Mouse (Mus musculus) liver, embryonic 11.5 days (tissue): ENCODE results near the gene Dus3l. TPM values are rescaled to one million over a fixed set of nuclear protein-coding genes. Genes with fewer than 3 reads are reported as not detected.
A peak's percentile ranks its signal among the peaks of the same experiment; 100 is the strongest.

Experiments used
- ATAC-seq: fragments of 200-750 bp; cut with Nextera tagmentation; replicated peaks from 2 replicates; pipeline ENCODE4 v1.8.0; 2017; ENCODE audit warnings: moderate number of reproducible peaks, mild to moderate bottlenecking, moderate TSS enrichment, moderate library complexity; ENCODE audit not compliant: low FRiP score
- DNase-seq: peaks from one replicate; pipeline ENCODE4 v3.0.0-alpha.2; 2017; ENCODE audit warnings: low spot score
- H3K27ac ChIP-seq: fragments of 300-500 bp; sonication (generic); 2 replicates; pipeline ENCODE4 v1.5.1; 2014; ENCODE audit warnings: mild to moderate bottlenecking, low read depth, low read length, control low read depth
- H3K27me3 ChIP-seq: fragments of 300-500 bp; sonication (generic); replicated peaks from 2 replicates; pipeline ENCODE4 v1.6.1; 2014; ENCODE audit warnings: low read length, mixed read lengths; ENCODE audit not compliant: control insufficient read depth, insufficient read depth
- H3K36me3 ChIP-seq: fragments of 300-500 bp; sonication (generic); 2 replicates; pipeline ENCODE4 v1.6.1; 2014; ENCODE audit warnings: mild to moderate bottlenecking, low read length, moderate library complexity, mixed read lengths; ENCODE audit not compliant: control insufficient read depth, insufficient read depth
- H3K4me1 ChIP-seq: fragments of 300-500 bp; sonication (generic); replicated peaks from 2 replicates; pipeline ENCODE4 v1.6.1; 2014; ENCODE audit warnings: low read length, mixed read lengths; ENCODE audit not compliant: control insufficient read depth, insufficient read depth
- H3K4me2 ChIP-seq: fragments of 300-500 bp; sonication (generic); 2 replicates; pipeline ENCODE4 v1.6.1; 2014; ENCODE audit warnings: mild to moderate bottlenecking, control low read depth, moderate library complexity
- H3K4me3 ChIP-seq: fragments of 300-500 bp; sonication (generic); 2 replicates; pipeline ENCODE4 v1.5.1; 2014; ENCODE audit warnings: low read depth, low read length, control low read depth
- H3K9ac ChIP-seq: fragments of 300-500 bp; sonication (generic); 2 replicates; pipeline ENCODE4 v1.6.1; 2014; ENCODE audit warnings: low read depth, low read length, control low read depth
- H3K9me3 ChIP-seq: fragments of 300-500 bp; sonication (generic); 2 replicates; pipeline ENCODE4 v1.6.1; 2016; ENCODE audit warnings: low read length, inconsistent platforms, mixed read lengths; ENCODE audit not compliant: control insufficient read depth
- whole genome bisulfite sequencing: fragments of 180-500 bp; shearing (Covaris S2); extraction: QIAGEN DNeasy Blood & Tissue Kit; methylation state at CpG from one replicate; pipeline ENCODE4 v1.1.7; 2014; 5-methylcytosine and 5-hydroxymethylcytosine counted together
- polyA plus RNA-seq: library from polyadenylated mRNA; unstranded; fragments of >200 nt; fragmentation: Nextera tagmentation; extraction: Ambion mirVana; gene quantifications from 2 replicates; pipeline ENCODE4 v1.2.1, GENCODE M21; 2014

The Dus3l gene
- polyA plus RNA-seq, 1 experiment from 2014 or later, result 34.5 TPM

GRCm38 (mm10) chr17:56815057-56815345 is 50.4 kb downstream of the Dus3l start:
- no peak overlapping the region for H3K4me2 ChIP-seq
- H3K9me3 ChIP-seq, result no peaks in the 10 kb centered on the region
- peaks cover 2% of the 10 kb centered on the region; the same call in 1 of the 2 replicates for H3K27me3 ChIP-seq
- no peak for ATAC-seq
- no peak overlapping the region for H3K4me3 ChIP-seq
- H3K27ac ChIP-seq, result no peak overlapping the region
- H3K4me1 ChIP-seq, result 0 out of 2 replicates have a peak, but pooled peaks cover 10% of the 10 kb centered on the region
- H3K9ac ChIP-seq, result no peak overlapping the region
- no peaks in the 10 kb centered on the region for H3K36me3 ChIP-seq
- WGBS, result 79% methylated on average over 3 of the region's 3 CpGs
- DNase-seq, result no peak

GRCm38 (mm10) chr17:56818067-56818636 is 53.6 kb downstream of the Dus3l start:
- H3K4me2 ChIP-seq, result peak overlapping the region; percentile 44
- ATAC-seq (peak; percentile 70), DNase-seq (no peak)
- peaks cover 2% of the 10 kb centered on the region; the same call in 1 of the 2 replicates for H3K27me3 ChIP-seq
- peak overlapping the region; percentile 18; the same call in 1 of the 2 replicates for H3K9ac ChIP-seq
- H3K9me3 ChIP-seq, result no peaks in the 10 kb centered on the region
- H3K27ac ChIP-seq, result no peak overlapping the region
- 29% methylated on average over 11 of the region's 11 CpGs for WGBS
- H3K36me3 ChIP-seq, result no peaks in the 10 kb centered on the region
- H3K4me1 ChIP-seq, result 0 out of 2 replicates have a peak, but pooled peaks cover 3% of the 10 kb centered on the region
- peak overlapping the region; percentile 20; the same call in 1 of the 2 replicates for H3K4me3 ChIP-seq

- Histone ChIP-seq H3K4me1 (0 out of 2 replicates have a peak, but pooled peaks cover 3% of the 10 kb centered on the region), H3K4me3 (no peak overlapping the region), H3K27me3 (peaks cover 2% of the 10 kb centered on the region; the same call in 1 of the 2 replicates), H3K36me3 (no peaks in the 10 kb centered on the region), H3K4me2 (no peak overlapping the region), H3K9ac (no peak overlapping the region), H3K9me3 (no peaks in the 10 kb centered on the region), H3K27ac (no peak overlapping the region)
- 75% methylated on average over 6 of the region's 6 CpGs for WGBS
- no peak for DNase-seq
- ATAC-seq, result no peak
Measured at GRCm38 (mm10) chr17:56819032-56819545, 54.5 kb downstream of the Dus3l start.

Other genes starting within 250 kb of the Dus3l start
- 0.44 and 0.70 TPM in 2 replicates for gene Gm20219, start 210.4 kb upstream of the Dus3l start, polyA plus RNA-seq
- 64.5 and 75.5 TPM in 2 replicates for gene Safb2, start 180.2 kb upstream of the Dus3l start, polyA plus RNA-seq
- gene Safb, start 179.9 kb upstream of the Dus3l start, polyA plus RNA-seq, result 93.1 and 96.5 TPM in 2 replicates
- gene 2410015M20Rik, start 155.0 kb upstream of the Dus3l start, polyA plus RNA-seq, result 236 and 248 TPM in 2 replicates
- gene Rpl36, start 151.3 kb upstream of the Dus3l start, polyA plus RNA-seq, result 2,108 and 2,211 TPM in 2 replicates
- gene Lonp1, start 137.9 kb upstream of the Dus3l start, polyA plus RNA-seq, result 87.9 and 92.4 TPM in 2 replicates
- 0.64 and 0.68 TPM in 2 replicates for gene Catsperd, start 136.6 kb upstream of the Dus3l start, polyA plus RNA-seq
- 94.3 and 105 TPM in 2 replicates for gene Ranbp3, start 91.5 kb upstream of the Dus3l start, polyA plus RNA-seq
- gene Ndufa11, start 47.0 kb upstream of the Dus3l start, polyA plus RNA-seq, result 343 and 358 TPM in 2 replicates
- gene Vmac, start 46.7 kb upstream of the Dus3l start, polyA plus RNA-seq, result 9.1 and 10.7 TPM in 2 replicates
- gene Nrtn, start 7.2 kb upstream of the Dus3l start, polyA plus RNA-seq, result 5.2 and 5.3 TPM in 2 replicates
- 1.6 and 1.8 TPM in 2 replicates for gene Prr22, start 5.5 kb downstream of the Dus3l start, polyA plus RNA-seq
- gene Rfx2, start 66.3 kb downstream of the Dus3l start, polyA plus RNA-seq, result 9.0 and 9.5 TPM in 2 replicates
- not detected in 2 replicates for gene Acsbg2, start 109.7 kb downstream of the Dus3l start, polyA plus RNA-seq
- gene 1700061G19Rik, start 110.7 kb downstream of the Dus3l start, polyA plus RNA-seq, result 0.26 TPM in 2 replicates
- gene Mllt1, start 170.7 kb downstream of the Dus3l start, polyA plus RNA-seq, result 19.2 and 21.3 TPM in 2 replicates
- gene Acer1, start 217.4 kb downstream of the Dus3l start, polyA plus RNA-seq, result not detected in 2 replicates
- gene Clpp, start 225.5 kb downstream of the Dus3l start, polyA plus RNA-seq, result 181 and 183 TPM in 2 replicates
- 36.3 and 39.9 TPM in 2 replicates for gene Alkbh7, start 232.6 kb downstream of the Dus3l start, polyA plus RNA-seq
- gene Pspn, start 235.3 kb downstream of the Dus3l start, polyA plus RNA-seq, result 0.44 TPM in 1 of 2 replicates, not detected in the other
- gene Gtf2f1, start 246.5 kb downstream of the Dus3l start, polyA plus RNA-seq, result 99.0 and 106 TPM in 2 replicates
- gene Gm17949, start 246.7 kb downstream of the Dus3l start, polyA plus RNA-seq, result 0.26 and 0.33 TPM in 2 replicates